Mouse (Mus musculus) left cerebral cortex, adult 8-10 months (tissue): ENCODE data around the gene Card19. TPM values are rescaled to one million over a fixed set of nuclear protein-coding genes. Genes with fewer than 3 reads are reported as not detected.

Source experiments
- DNase-seq, 2 experiments: peaks; one replicate each; pipeline ENCODE4 v3.0.0; 2022; ENCODE audit warnings: low spot score in 2 of 2
- total RNA-seq, 4 experiments: library from RNA; stranded (reverse); gene quantifications; 2 replicates each; pipeline ENCODE4 v1.2.4; 2022

Gene Card19
- total RNA-seq, result 10 to 100 TPM; 10.7 to 18.4 (median 13.6) TPM

- peak; percentile 77 to 85 for DNase-seq
Observed at GRCm38 (mm10) chr13:49215504-49216219, at the start of gene Card19. Gene Card19, minus strand, starts transcription at chr13:49216037.

- DNase-seq, result no peak
Observed at GRCm38 (mm10) chr13:49260036-49260722, 44.3 kb upstream of the Card19 start.

- no peak for DNase-seq
Observed at GRCm38 (mm10) chr13:49257819-49258313, 42.0 kb upstream of the Card19 start.

- peak in 1 of 2 experiments; percentile 59 for DNase-seq
Observed at GRCm38 (mm10) chr13:49252746-49253145, 36.9 kb upstream of the Card19 start.

- no peak for DNase-seq
Observed at GRCm38 (mm10) chr13:49252113-49252512, 36.3 kb upstream of the Card19 start.

GRCm38 (mm10) chr13:49250716-49251517 is 35.1 kb upstream of the Card19 start:
- no peak for DNase-seq

- no peak for DNase-seq
Observed at GRCm38 (mm10) chr13:49249634-49250033, 33.8 kb upstream of the Card19 start.

- no peak for DNase-seq
Observed at GRCm38 (mm10) chr13:49248923-49249322, 33.1 kb upstream of the Card19 start.

GRCm38 (mm10) chr13:49248467-49248862 is 32.6 kb upstream of the Card19 start, which contains the start of gene Susd3:
Gene Susd3, minus strand, starts transcription at chr13:49248706.
- DNase-seq, result no peak

- no peak for DNase-seq
Observed at GRCm38 (mm10) chr13:49247740-49248466, 32.1 kb upstream of the Card19 start.

- no peak for DNase-seq
Observed at GRCm38 (mm10) chr13:49247232-49247739, 31.4 kb upstream of the Card19 start.

- DNase-seq, result no peak
Observed at GRCm38 (mm10) chr13:49246626-49247025, 30.8 kb upstream of the Card19 start.

GRCm38 (mm10) chr13:49246011-49246410 is 30.2 kb upstream of the Card19 start:
- no peak for DNase-seq

GRCm38 (mm10) chr13:49245251-49245650 is 29.4 kb upstream of the Card19 start:
- no peak for DNase-seq

- DNase-seq, result no peak
Observed at GRCm38 (mm10) chr13:49243492-49243891, 27.7 kb upstream of the Card19 start.

GRCm38 (mm10) chr13:49242321-49243065 is 26.7 kb upstream of the Card19 start:
- no peak for DNase-seq

GRCm38 (mm10) chr13:49238737-49239136 is 22.9 kb upstream of the Card19 start:
- no peak for DNase-seq

GRCm38 (mm10) chr13:49237617-49238016 is 21.8 kb upstream of the Card19 start:
- DNase-seq, result no peak

- no peak for DNase-seq
Observed at GRCm38 (mm10) chr13:49234711-49235110, 18.9 kb upstream of the Card19 start.
